Mouse (Mus musculus) lung, embryonic 14.5 days (tissue): ENCODE measurements around the gene Gm42372. TPM values are rescaled to one million over a fixed set of nuclear protein-coding genes. Genes with fewer than 3 reads are reported as not detected.
"Not testable (repeated sequence)": the region's sequence is repeated elsewhere in the genome, so short reads cannot be mapped to it uniquely, and the experiment has no call there.

Source experiments
- ATAC-seq: fragments of 200-750 bp; cut with Nextera tagmentation; 2 replicates; pipeline ENCODE4 v1.8.0; 2017; ENCODE audit warnings: mild to moderate bottlenecking, moderate TSS enrichment, moderate library complexity; ENCODE audit not compliant: insufficient read depth
- DNase-seq: peaks from one replicate; pipeline ENCODE4 v3.0.0-alpha.2; 2015
- H3K27ac ChIP-seq: fragments of 300-500 bp; sonication (generic); 2 replicates; pipeline ENCODE4 v1.5.1; 2014; ENCODE audit warnings: low read depth, mild to moderate bottlenecking, moderate library complexity
- H3K27me3 ChIP-seq: fragments of 300-500 bp; sonication (generic); 2 replicates; pipeline ENCODE4 v1.6.1; 2014; ENCODE audit warnings: low read length, control low read depth; ENCODE audit not compliant: insufficient read depth
- H3K36me3 ChIP-seq: fragments of 300-500 bp; sonication (generic); 2 replicates; pipeline ENCODE4 v1.6.1; 2014; ENCODE audit warnings: control low read depth; ENCODE audit not compliant: insufficient read depth
- H3K4me1 ChIP-seq: fragments of 300-500 bp; sonication (generic); 2 replicates; pipeline ENCODE4 v1.6.1; 2014; ENCODE audit warnings: antibody characterized with exemption, control low read depth; ENCODE audit not compliant: insufficient read depth
- H3K4me2 ChIP-seq: fragments of 300-500 bp; sonication (generic); 2 replicates; pipeline ENCODE4 v1.6.1; 2014; ENCODE audit warnings: mild to moderate bottlenecking
- H3K4me3 ChIP-seq: fragments of 300-500 bp; sonication (generic); 2 replicates; pipeline ENCODE4 v1.5.1; 2014; ENCODE audit warnings: low read depth, low read length
- H3K9ac ChIP-seq: fragments of 300-500 bp; sonication (generic); 2 replicates; pipeline ENCODE4 v1.6.1; 2014
- H3K9me3 ChIP-seq: fragments of 300-500 bp; sonication (generic); 2 replicates; pipeline ENCODE4 v1.6.1; 2016; ENCODE audit warnings: low read depth, low read length, control low read depth
- CTCF ChIP-seq: IDR thresholded peaks from 2 replicates; pipeline ENCODE4 v1.5.1; 2016; ENCODE audit warnings: antibody characterized with exemption, low read depth
- WGBS: fragments of 180-500 bp; shearing (Covaris S2); extraction: QIAGEN DNeasy Blood & Tissue Kit; methylation state at CpG from one replicate; pipeline ENCODE4 v1.1.7; 2014; 5-methylcytosine and 5-hydroxymethylcytosine counted together
- polyA plus RNA-seq: library from polyadenylated mRNA; unstranded; fragments of >200 nt; fragmentation: Nextera tagmentation; extraction: Ambion mirVana; gene quantifications from 2 replicates; pipeline ENCODE4 v1.2.1, GENCODE M21; 2014

Gm42372 gene
- polyA plus RNA-seq, 1 experiment from 2014 or later: 0.09 TPM

DNA sequence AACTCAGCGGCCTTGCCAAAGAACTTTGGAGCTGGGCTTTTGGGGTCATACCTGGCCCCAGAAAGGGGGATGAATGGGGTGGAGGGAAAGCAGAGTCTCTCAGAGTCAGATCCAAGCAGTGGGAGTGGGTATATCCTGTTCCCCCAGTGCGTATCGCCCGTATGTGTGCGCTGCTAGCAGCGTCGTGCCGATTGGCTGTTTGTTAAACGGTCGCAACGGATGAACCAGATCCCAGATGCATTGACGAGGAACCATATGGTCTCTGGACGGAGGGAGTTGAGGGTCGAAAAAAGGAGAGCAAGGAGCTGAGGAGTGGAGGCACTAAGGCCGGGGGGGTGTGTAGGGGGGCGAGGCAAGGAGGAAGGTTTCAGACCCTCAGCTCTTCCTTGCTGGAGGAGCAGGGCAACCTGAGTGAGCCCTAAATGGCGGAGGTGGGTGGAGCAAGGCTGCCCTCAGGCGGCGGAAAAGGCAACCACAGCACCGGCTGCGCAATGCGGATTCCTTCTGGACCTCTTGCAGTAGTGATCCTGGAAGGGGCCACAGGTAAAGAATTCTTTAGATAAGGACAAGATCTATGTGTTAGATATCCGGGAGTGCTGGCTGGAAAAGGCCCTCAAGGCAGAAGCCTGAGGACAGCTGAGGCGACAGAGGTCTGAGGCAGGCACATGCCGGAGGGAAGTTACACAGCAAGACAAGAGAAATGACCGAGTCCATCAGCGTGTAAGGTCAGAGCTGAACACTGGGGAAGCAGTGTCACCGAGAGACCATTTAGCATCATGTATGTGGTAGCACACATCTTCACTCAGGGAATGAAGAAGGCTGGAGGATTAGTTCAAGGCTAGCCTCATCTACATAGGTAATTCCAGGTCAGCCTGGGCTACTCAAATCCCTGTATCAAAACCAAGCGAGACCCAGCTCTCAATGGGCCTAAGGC lies 32.7 kb upstream of the Gm42372 start:
- Histone ChIP-seq H3K36me3 (no peaks in the 10 kb centered on the region), H3K4me1 (peaks cover 22% of the 10 kb centered on the region; the same call in 1 of the 2 replicates), H3K9me3 (no peaks in the 10 kb centered on the region), H3K4me2 (peak overlapping the region; percentile 60), H3K27ac (no peak overlapping the region), H3K4me3 (peak overlapping the region; percentile 14; the same call in 1 of the 2 replicates), H3K27me3 (peaks cover 28% of the 10 kb centered on the region), H3K9ac (peak overlapping the region; percentile 5)
- TF ChIP-seq CTCF: peak; percentile 95
- ATAC-seq (peak; percentile 33), DNase-seq (peak; percentile 90)
- WGBS: 9% methylated on average over 29 of the region's 29 CpGs

DNA sequence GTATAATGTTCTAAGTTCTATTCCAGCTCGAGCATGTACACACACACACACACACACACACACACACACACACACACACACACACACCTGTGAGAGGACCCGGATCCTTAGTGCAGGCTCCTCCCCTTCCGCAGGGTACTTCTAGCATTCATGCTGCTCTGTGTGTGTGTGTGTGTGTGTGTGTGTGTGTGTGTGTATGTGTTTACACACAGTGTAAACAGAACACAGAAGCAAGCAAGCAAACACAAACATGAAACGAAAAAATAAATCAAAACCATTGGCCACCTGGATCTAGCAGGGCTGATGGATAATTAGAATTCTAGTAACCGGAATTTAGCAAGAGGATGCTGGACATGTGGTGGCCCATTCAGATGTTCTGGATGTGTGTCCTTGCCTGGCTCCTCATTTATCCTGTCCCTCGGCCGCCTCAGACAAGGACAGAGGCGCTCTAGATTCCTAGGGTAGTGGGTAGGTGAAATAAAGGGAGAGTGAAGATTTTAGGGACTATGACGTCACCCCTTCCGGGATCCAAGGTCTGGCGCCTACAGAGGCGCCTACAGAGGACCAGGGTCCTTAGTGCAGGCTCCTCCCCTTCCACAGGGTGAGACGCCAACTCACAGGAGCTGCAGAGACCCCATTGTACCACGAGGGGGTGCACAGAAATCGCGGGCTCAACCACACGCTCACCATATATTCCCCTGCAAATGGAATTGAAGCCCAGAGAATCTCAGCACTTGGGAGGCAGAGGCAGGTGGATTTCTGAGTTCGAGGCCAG lies 31.8 kb upstream of the Gm42372 start:
- Histone ChIP-seq H3K27me3 (peaks cover 19% of the 10 kb centered on the region), H3K36me3 (no peaks in the 10 kb centered on the region), H3K27ac (no peak overlapping the region), H3K4me2 (peak overlapping the region; percentile 29; the same call in 1 of the 2 replicates), H3K9ac (no peak overlapping the region), H3K4me3 (no peak overlapping the region), H3K9me3 (no peaks in the 10 kb centered on the region), H3K4me1 (peaks cover 22% of the 10 kb centered on the region; the same call in 1 of the 2 replicates)
- TF ChIP-seq CTCF: peak; percentile 91
- ATAC-seq (peak; percentile 67), DNase-seq (peak; percentile 93)
- 18% methylated on average over 18 of the region's 18 CpGs for WGBS

DNA sequence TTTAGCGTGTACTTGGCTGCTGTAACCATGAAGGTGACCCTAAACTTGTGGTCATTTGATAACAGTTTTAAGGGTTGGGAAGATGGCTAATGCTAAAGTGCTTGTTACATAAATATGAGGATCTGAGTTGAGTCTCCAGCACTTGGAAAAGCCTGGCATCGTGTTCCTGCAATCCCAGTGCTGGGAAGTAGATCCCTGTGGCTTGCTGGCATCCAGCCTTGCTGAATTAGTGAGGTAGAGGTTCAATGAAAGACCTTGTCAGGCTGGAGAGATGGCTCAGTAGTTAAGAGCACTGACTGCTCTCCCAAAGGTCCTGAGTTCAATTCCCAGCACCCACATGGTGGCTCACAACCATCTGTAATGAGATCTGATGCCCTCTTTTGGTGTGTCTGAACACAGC lies 29.1 kb upstream of the Gm42372 start:
- not testable (repeated sequence) for H3K27ac ChIP-seq, ATAC-seq, H3K4me3 ChIP-seq, H3K4me1 ChIP-seq, H3K4me2 ChIP-seq, H3K36me3 ChIP-seq, H3K27me3 ChIP-seq, H3K9ac ChIP-seq, H3K9me3 ChIP-seq, DNase-seq
- 49% methylated on average over 2 of the region's 2 CpGs for WGBS

- Histone ChIP-seq H3K9me3 (no peaks in the 10 kb centered on the region), H3K4me3 (no peak overlapping the region), H3K27me3 (0 out of 2 replicates have a peak, but pooled peaks cover 6% of the 10 kb centered on the region), H3K27ac (no peak overlapping the region), H3K9ac (no peak overlapping the region), H3K4me2 (no peak overlapping the region), H3K4me1 (no peaks in the 10 kb centered on the region), H3K36me3 (no peaks in the 10 kb centered on the region)
- DNase-seq (no peak), ATAC-seq (no peak)
- TF ChIP-seq CTCF: no peak
- WGBS: 59% methylated on average over 4 of the region's 4 CpGs
Observed at GRCm38 (mm10) chr7:16955712-16956111, 27.2 kb upstream of the Gm42372 start.

- H3K4me3 ChIP-seq: no peak overlapping the region
- 66% methylated on average over 15 of the region's 15 CpGs for WGBS
- no peaks in the 10 kb centered on the region for H3K36me3 ChIP-seq
- H3K27ac ChIP-seq: no peak overlapping the region
- DNase-seq: no peak
- no peak for ATAC-seq
- no peak overlapping the region for H3K4me2 ChIP-seq
- 0 out of 2 replicates have a peak, but pooled peaks cover 6% of the 10 kb centered on the region for H3K27me3 ChIP-seq
- no peak overlapping the region for H3K9ac ChIP-seq
- H3K9me3 ChIP-seq: no peaks in the 10 kb centered on the region
- TF ChIP-seq CTCF: no peak
- no peaks in the 10 kb centered on the region for H3K4me1 ChIP-seq
Observed at GRCm38 (mm10) chr7:16956410-16957265, 26.2 kb upstream of the Gm42372 start.

DNA sequence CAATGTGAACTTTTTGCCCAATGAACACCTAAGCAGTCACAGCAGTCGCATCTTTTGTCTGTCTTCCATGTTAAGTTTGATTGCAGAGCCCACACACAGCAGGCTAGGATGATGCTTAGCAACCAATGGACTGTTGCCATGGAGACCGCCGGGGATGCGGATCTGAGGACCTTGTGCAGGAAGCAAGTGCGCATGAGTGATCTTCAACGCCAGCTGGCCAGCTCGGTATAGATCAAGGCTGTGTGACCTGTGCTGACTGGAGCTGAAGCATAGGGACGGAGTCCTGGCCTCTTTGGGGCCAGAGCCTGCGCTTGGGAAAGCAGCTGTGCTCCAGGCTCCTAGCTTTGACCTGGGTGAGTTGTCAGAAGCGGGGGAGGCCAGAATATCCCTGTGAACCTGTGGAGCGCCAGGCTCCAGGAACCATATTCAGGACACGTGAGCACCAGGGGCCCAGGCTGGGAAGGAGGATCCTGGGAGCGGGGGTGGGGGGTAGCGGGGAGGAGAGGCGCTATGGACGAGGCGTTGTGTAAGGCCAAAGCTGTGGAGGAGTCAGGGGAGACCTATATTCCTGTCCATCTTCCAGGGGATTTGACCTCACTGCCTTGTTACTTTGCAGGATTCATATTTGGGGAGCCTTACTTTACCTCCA lies 23.2 kb upstream of the Gm42372 start, which contains the start of gene Pnmal1:
Gene Pnmal1, plus strand, starts transcription at position 141 of the 649 bp plus-strand sequence.
- no peak within 1 kb of the TSS for H3K4me3 ChIP-seq
- no peaks in the 10 kb centered on the region for H3K4me1 ChIP-seq
- ATAC-seq (peak; percentile 63), DNase-seq (peak; percentile 68)
- no peak within 1 kb of the TSS for H3K27ac ChIP-seq
- H3K27me3 ChIP-seq: 0 out of 2 replicates have a peak, but pooled peaks cover 6% of the 10 kb centered on the region
- TF ChIP-seq CTCF: no peak
- H3K9ac ChIP-seq: no peak within 1 kb of the TSS
- no peaks in the 10 kb centered on the region for H3K9me3 ChIP-seq
- H3K36me3 ChIP-seq: no peaks in the 10 kb centered on the region
- no peak within 1 kb of the TSS for H3K4me2 ChIP-seq
- WGBS: 20% methylated on average over 17 of the region's 17 CpGs
